ENCODE assay signal across 12 mouse cellular contexts in the genomic region with DNA sequence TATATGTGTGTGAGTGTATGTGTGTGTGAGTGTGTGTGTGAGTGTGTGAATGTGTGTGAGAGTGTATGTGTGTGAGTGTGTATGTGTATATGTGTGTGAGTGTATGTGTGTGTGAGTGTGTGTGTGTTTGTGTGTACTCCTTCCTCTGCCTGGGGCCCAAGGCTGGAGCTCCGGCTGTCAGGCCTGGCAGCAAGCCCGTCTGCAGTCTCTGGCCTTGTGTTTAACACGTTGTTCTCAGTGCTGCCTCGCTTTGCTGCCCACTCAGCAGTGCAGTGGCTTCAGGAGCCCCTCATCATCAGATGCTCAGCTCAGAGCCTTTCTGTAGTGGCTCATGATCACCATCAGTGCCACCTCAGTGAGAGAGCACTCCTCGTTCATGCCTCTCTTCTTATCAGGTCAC.
DNase-seq lines count a peak whose midpoint lies in the region; ATAC-seq lines count a peak whose summit lies in the region.
"Had no signal": no experiment of that assay in that cellular context is flagged by ENCODE, and none has a peak within 500 bp of the region (broad histone marks: within the 10 kb centered on the region; RNA-seq: fewer than 3 reads in every experiment).

No protein-coding gene starts in this region.

- intact Hi-C loops in heart, postnatal 36 days (cut with DNase I) = no loop called here

- no peak for ATAC-seq in cerebellum, adult (ENCODE audit: insufficient number of reproducible peaks, low FRiP score, low TSS enrichment)
- ATAC-seq in lung, embryonic 16.5 days (ENCODE audit: low read depth) = peak; percentile 38; the same call in 1 of the 2 replicates
- no peak for ATAC-seq in megakaryocyte progenitor cell, adult 5-6 weeks (replicated peaks; ENCODE audit: poor library complexity)
- ATAC-seq: liver, embryonic 12.5 days had no signal

- no peaks in the 10 kb centered on the region for H3K27me3 ChIP-seq in lung, embryonic 16.5 days (ENCODE audit: control insufficient read depth, insufficient read depth, low read depth, low read length)
- H3K27me3 ChIP-seq: liver, embryonic 12.5 days had no signal

- no peak overlapping the region for H3K9ac ChIP-seq in lung, embryonic 16.5 days (ENCODE audit: low read length)
- H3K9ac ChIP-seq: liver, embryonic 12.5 days had no signal

- H3K4me1 ChIP-seq in lung, embryonic 16.5 days (replicated peaks; ENCODE audit: control insufficient read depth, insufficient read depth, low read length) = no peaks in the 10 kb centered on the region

- H3K36me3 ChIP-seq in lung, embryonic 16.5 days (ENCODE audit: control insufficient read depth, insufficient read depth, low read length) = no peaks in the 10 kb centered on the region
- H3K36me3 ChIP-seq: liver, embryonic 12.5 days had no signal

- DNase-seq in cerebellum, adult 11 months = peak; percentile 23
- DNase-seq in lung, postnatal 25 days (ENCODE audit: low spot score) = no peak
- peak; percentile 42 to 45 for DNase-seq in adrenal gland, postnatal 36 days
- peak; percentile 71 to 83 for DNase-seq in cerebellum, postnatal 25 days
- no peak for DNase-seq in heart, postnatal 36 days
- DNase-seq: embryo, embryonic 11 days; kidney, adult 2 months; thymus, postnatal 25 days had no signal

- no peaks in the 10 kb centered on the region for H3K9me3 ChIP-seq in lung, embryonic 16.5 days (ENCODE audit: control insufficient read depth, low read length)
- H3K9me3 ChIP-seq: liver, embryonic 12.5 days had no signal

- no peak overlapping the region for H3K27ac ChIP-seq in lung, embryonic 16.5 days (ENCODE audit: low read length)
- H3K27ac ChIP-seq: liver, embryonic 12.5 days had no signal

- H3K4me2 ChIP-seq in lung, embryonic 16.5 days (ENCODE audit: low read depth, low read length) = no peak overlapping the region
- H3K4me2 ChIP-seq: liver, embryonic 12.5 days had no signal

- no peak overlapping the region for H3K4me3 ChIP-seq in lung, embryonic 16.5 days (ENCODE audit: low read length)
- H3K4me3 ChIP-seq: liver, embryonic 12.5 days had no signal

- WGBS in lung, embryonic 16.5 days = 40% methylated on average over 5 of the region's 5 CpGs

Comparison
In these comparisons a context has a peak if more than half of its experiments do, and no peak if none do; other contexts are left out.
1. DNase-seq: peak in cerebellum, adult 11 months (single experiment), adrenal gland, postnatal 36 days (2 of 2) and cerebellum, postnatal 25 days (2 of 2); none in lung, postnatal 25 days (single experiment) and heart, postnatal 36 days (0 of 2).